20 mouse cellular contexts compared by ENCODE assay signal in the genomic region with DNA sequence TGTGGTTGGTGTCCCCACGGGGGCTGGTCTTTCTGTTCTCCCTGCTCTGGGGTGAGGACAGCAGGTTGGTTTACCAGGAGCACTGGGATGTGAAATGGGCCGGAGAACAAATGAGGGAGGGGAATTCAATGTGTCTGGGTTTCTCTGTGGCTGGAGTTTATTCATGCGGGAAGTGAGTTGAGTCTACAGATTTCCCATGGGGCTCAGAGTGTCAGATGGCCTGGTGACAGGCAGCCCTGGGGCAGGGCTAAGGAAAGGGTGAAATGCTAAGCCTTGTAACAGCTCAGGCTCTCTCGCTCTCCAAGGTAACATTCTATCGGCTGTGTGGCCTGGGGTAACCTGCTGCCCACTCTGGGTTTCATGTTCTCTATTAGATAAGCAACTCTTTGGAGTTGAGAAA.
DNase-seq lines count a peak whose midpoint lies in the region; ATAC-seq and TF ChIP-seq lines count a peak whose summit lies in the region.
"Had no signal": no experiment of that assay in that cellular context is flagged by ENCODE, and none has a peak within 500 bp of the region (broad histone marks: within the 10 kb centered on the region; RNA-seq: fewer than 3 reads in every experiment).

No protein-coding gene starts in this region.

- TF ChIP-seq CTCF in brain, embryonic 14.5 days (IDR thresholded peaks at IDR 0.05; ENCODE audit: borderline replicate concordance, extremely low read depth, insufficient read depth, insufficient read length) = no peak

- no peaks in the 10 kb centered on the region for H3K27me3 ChIP-seq in forebrain, embryonic 14.5 days (replicated peaks; ENCODE audit: control insufficient read depth, insufficient read depth, low read length)
- H3K27me3 ChIP-seq in forebrain, embryonic 10.5 days (ENCODE audit: poor library complexity, severe bottlenecking) = peaks cover 26% of the 10 kb centered on the region
- H3K27me3 ChIP-seq in midbrain, embryonic 10.5 days (ENCODE audit: low read depth, poor library complexity, severe bottlenecking) = 0 out of 2 replicates have a peak, but pooled peaks cover 5% of the 10 kb centered on the region
- no peaks in the 10 kb centered on the region; the same call in 1 of the 2 replicates for H3K27me3 ChIP-seq in midbrain, embryonic 15.5 days (replicated peaks)

- H3K27ac ChIP-seq in forebrain, embryonic 14.5 days (ENCODE audit: low read depth, low read length) = no peak overlapping the region
- H3K27ac ChIP-seq in forebrain, embryonic 10.5 days = no peak overlapping the region
- H3K27ac ChIP-seq in midbrain, embryonic 10.5 days (replicated peaks) = peak overlapping the region; percentile 38; the same call in 1 of the 2 replicates
- no peak overlapping the region for H3K27ac ChIP-seq in midbrain, embryonic 15.5 days
- H3K27ac ChIP-seq: embryonic facial prominence, embryonic 13.5 days; heart, adult 2 months; heart, embryonic 15.5 days had no signal

- WGBS in forebrain, embryonic 14.5 days = 41% methylated on average over 5 of the region's 5 CpGs
- WGBS in forebrain, embryonic 10.5 days = 64% methylated on average over 5 of the region's 5 CpGs
- 51% methylated on average over 5 of the region's 5 CpGs for WGBS in midbrain, embryonic 10.5 days
- 37% methylated on average over 5 of the region's 5 CpGs for WGBS in midbrain, embryonic 15.5 days

- no peak overlapping the region for H3K4me2 ChIP-seq in forebrain, embryonic 14.5 days (ENCODE audit: low read length)
- H3K4me2 ChIP-seq in midbrain, embryonic 15.5 days = no peak overlapping the region
- H3K4me2 ChIP-seq: embryonic facial prominence, embryonic 13.5 days; heart, embryonic 11.5 days; heart, embryonic 15.5 days had no signal

- no peaks in the 10 kb centered on the region for H3K36me3 ChIP-seq in forebrain, embryonic 14.5 days (ENCODE audit: control insufficient read depth, insufficient read depth, low read length)
- H3K36me3 ChIP-seq in forebrain, embryonic 10.5 days (replicated peaks) = no peaks in the 10 kb centered on the region
- H3K36me3 ChIP-seq in midbrain, embryonic 10.5 days = no peaks in the 10 kb centered on the region
- H3K36me3 ChIP-seq in midbrain, embryonic 15.5 days (replicated peaks) = no peaks in the 10 kb centered on the region
- H3K36me3 ChIP-seq: embryonic facial prominence, embryonic 13.5 days; G1E; heart, embryonic 15.5 days had no signal

- peak; percentile 32 for DNase-seq in embryo, embryonic 10.5 days (ENCODE audit: low spot score)
- DNase-seq in embryo, embryonic 10 days (ENCODE audit: low spot score) = no peak
- DNase-seq in forebrain, embryonic 14.5 days (ENCODE audit: low spot score) = peak; percentile 18
- no peak for DNase-seq in forebrain, embryonic 10.5 days (ENCODE audit: extremely low spot score, low spot score)
- no peak for DNase-seq in midbrain, embryonic 10.5 days (ENCODE audit: low spot score)
- DNase-seq in brain, embryonic 14.5 days (ENCODE audit: low read depth) = peak; percentile 51
- no peak for DNase-seq in ovary, adult 18-20 months (ENCODE audit: low spot score)
- DNase-seq: adrenal gland, adult 8-10 months; cerebellum, adult 11 months; cerebellum, adult 9-10 months; cerebellum, postnatal 25 days; forebrain, postnatal 0 days; heart, adult 2 months had no signal

- ATAC-seq in forebrain, embryonic 14.5 days = no peak
- no peak for ATAC-seq in midbrain, embryonic 15.5 days (replicated peaks)
- ATAC-seq: CD4-positive, CD25-positive, alpha-beta regulatory T cell, adult 4 months; forebrain, postnatal 0 days; intestine, embryonic 16.5 days had no signal

- no peak overlapping the region for H3K4me3 ChIP-seq in forebrain, embryonic 14.5 days (ENCODE audit: low read depth, low read length)
- no peak overlapping the region for H3K4me3 ChIP-seq in forebrain, embryonic 10.5 days
- H3K4me3 ChIP-seq in midbrain, embryonic 10.5 days = no peak overlapping the region
- no peak overlapping the region for H3K4me3 ChIP-seq in midbrain, embryonic 15.5 days
- H3K4me3 ChIP-seq: embryonic facial prominence, embryonic 13.5 days; heart, adult 2 months; heart, embryonic 15.5 days had no signal

- no peak for TF ChIP-seq POLR2A in brain, embryonic 14.5 days (IDR thresholded peaks at IDR 0.05; ENCODE audit: borderline replicate concordance, extremely low read depth, insufficient read depth, insufficient read length, poor library complexity, severe bottlenecking)

- no peaks in the 10 kb centered on the region for H3K9me3 ChIP-seq in forebrain, embryonic 14.5 days (replicated peaks; ENCODE audit: control insufficient read depth, low read length)
- H3K9me3 ChIP-seq in forebrain, embryonic 10.5 days = no peaks in the 10 kb centered on the region
- H3K9me3 ChIP-seq in midbrain, embryonic 10.5 days (replicated peaks) = no peaks in the 10 kb centered on the region
- no peaks in the 10 kb centered on the region for H3K9me3 ChIP-seq in midbrain, embryonic 15.5 days
- H3K9me3 ChIP-seq: embryonic facial prominence, embryonic 13.5 days; heart, embryonic 15.5 days had no signal

- H3K4me1 ChIP-seq in forebrain, embryonic 14.5 days (ENCODE audit: control insufficient read depth, insufficient read depth, low read length) = peaks cover 22% of the 10 kb centered on the region
- peaks cover 31% of the 10 kb centered on the region for H3K4me1 ChIP-seq in forebrain, embryonic 10.5 days
- peaks cover 45% of the 10 kb centered on the region for H3K4me1 ChIP-seq in midbrain, embryonic 10.5 days
- H3K4me1 ChIP-seq in midbrain, embryonic 15.5 days = peaks cover 20% of the 10 kb centered on the region
- H3K4me1 ChIP-seq: heart, embryonic 15.5 days had no signal

- H3K9ac ChIP-seq in forebrain, embryonic 14.5 days (ENCODE audit: low read length) = no peak overlapping the region
- no peak overlapping the region for H3K9ac ChIP-seq in midbrain, embryonic 15.5 days
- H3K9ac ChIP-seq: embryonic facial prominence, embryonic 13.5 days; forebrain, postnatal 0 days; heart, embryonic 15.5 days had no signal

Comparison
In these comparisons a context has a peak if more than half of its experiments do, and no peak if none do; other contexts are left out.
1. DNase-seq: peak in embryo, embryonic 10.5 days (single experiment), forebrain, embryonic 14.5 days (single experiment) and brain, embryonic 14.5 days (single experiment); none in embryo, embryonic 10 days (single experiment), forebrain, embryonic 10.5 days (single experiment), midbrain, embryonic 10.5 days (single experiment) and ovary, adult 18-20 months (single experiment).